Mouse (Mus musculus) bone marrow macrophage, adult 2 months (primary cell): ENCODE data around the gene Tsc22d2. TPM values are rescaled to one million over a fixed set of nuclear protein-coding genes. Genes with fewer than 3 reads are reported as not detected.
A peak's percentile ranks its signal among the peaks of the same experiment; 100 is the strongest.

Experiments used
- H3K27ac ChIP-seq: 2 replicates; pipeline ENCODE4 v1.5.1; 2012; ENCODE audit warnings: low read depth, low read length; ENCODE audit not compliant: insufficient read depth
- H3K4me1 ChIP-seq: 2 replicates; pipeline ENCODE4 v1.6.1; 2012; ENCODE audit warnings: low read length; ENCODE audit not compliant: control insufficient read depth, insufficient read depth
- H3K4me3 ChIP-seq: 2 replicates; pipeline ENCODE4 v1.5.1; 2012; ENCODE audit warnings: mild to moderate bottlenecking, low read length, moderate library complexity; ENCODE audit not compliant: insufficient read depth
- CTCF ChIP-seq: IDR thresholded peaks from 2 replicates; pipeline ENCODE4 v1.5.1; 2012; ENCODE audit warnings: low read depth, mild to moderate bottlenecking, low read length, moderate library complexity
- POLR2A ChIP-seq: IDR thresholded peaks from 2 replicates; pipeline ENCODE4 v1.6.1; 2012; ENCODE audit warnings: mild to moderate bottlenecking, low read depth, low read length, borderline replicate concordance
- polyA plus RNA-seq: library from polyadenylated mRNA; stranded (reverse); fragments of >200 nt; gene quantifications from 2 replicates; pipeline ENCODE4 v1.2.4, GENCODE M21; 2012; ENCODE audit not compliant: missing spikeins, insufficient read depth, insufficient read length

The Tsc22d2 gene
- polyA plus RNA-seq, 1 experiment, result 20.1 TPM

GRCm38 (mm10) chr3:58485883-58486282, 71.4 kb downstream of the Tsc22d2 start:
- no peak for TF ChIP-seq CTCF
- no peak for TF ChIP-seq POLR2A
- Histone ChIP-seq H3K4me3 (no peak overlapping the region), H3K27ac (no peak overlapping the region)

DNA sequence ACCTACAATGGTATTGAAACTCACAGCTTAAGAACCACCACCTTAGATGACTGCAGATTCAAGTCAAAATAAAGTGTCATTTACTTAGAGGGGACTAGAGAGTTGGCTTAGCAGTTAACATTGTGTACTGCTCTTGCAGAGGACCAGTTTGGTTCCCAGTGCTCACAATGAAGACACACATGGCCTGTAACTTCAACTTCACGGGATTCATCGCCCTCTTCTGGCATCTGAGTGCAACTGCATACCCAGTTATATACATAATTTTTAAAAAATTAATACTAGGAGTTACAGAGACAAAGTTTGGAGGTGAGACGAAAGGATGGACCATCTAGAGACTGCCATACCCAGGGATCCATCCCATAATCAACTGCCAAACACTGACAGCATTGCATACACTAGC, 72.6 kb downstream of the Tsc22d2 start:
- Histone ChIP-seq H3K4me1 (0 out of 2 replicates have a peak, but pooled peaks cover 2% of the 10 kb centered on the region), H3K4me3 (no peak overlapping the region), H3K27ac (no peak overlapping the region)
- TF ChIP-seq CTCF, result no peak
- TF ChIP-seq POLR2A, result no peak

More at GRCm38 (mm10) chr3:58485883-58486282, 71.4 kb downstream of the Tsc22d2 start:
- H3K4me1 ChIP-seq, result 0 out of 2 replicates have a peak, but pooled peaks cover 2% of the 10 kb centered on the region

DNA sequence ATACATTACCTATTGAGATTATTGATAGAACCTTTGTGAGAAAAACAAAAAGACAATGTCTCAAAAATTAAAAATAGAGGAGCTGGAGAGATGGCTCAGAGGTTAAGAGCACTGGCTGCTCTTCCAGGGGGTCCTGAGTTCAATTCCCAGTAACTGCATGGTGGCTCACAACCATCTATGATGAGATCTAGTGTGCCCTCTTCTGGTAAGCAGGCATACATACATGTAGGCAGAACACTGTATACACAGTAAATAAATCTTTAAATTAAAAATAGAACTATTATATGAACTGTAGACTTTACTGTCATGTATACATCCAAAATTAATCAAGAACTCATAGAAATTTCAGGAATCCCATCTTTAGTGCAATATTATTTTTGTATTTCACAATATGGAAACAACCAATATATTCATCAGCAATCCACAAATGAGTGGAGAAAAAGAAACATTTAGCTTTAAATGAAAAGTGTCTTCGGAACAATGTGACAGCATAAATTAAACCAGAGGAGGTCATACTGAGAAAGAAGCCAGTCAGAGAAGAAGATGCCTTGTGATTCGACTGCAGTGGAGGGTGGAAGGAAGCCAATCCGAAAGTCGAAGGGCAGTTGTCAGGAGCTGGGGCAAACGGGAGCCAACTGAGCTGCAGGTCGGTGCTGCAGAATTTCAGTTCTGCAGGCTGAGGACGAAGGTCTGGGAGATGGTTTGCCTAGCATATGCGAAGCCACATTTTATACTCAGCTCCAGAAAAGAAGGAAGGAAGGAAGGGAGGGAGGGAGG, 73.7 kb downstream of the Tsc22d2 start:
- TF ChIP-seq CTCF (no peak; the same call in 1 of the 2 replicates), POLR2A (no peak)
- Histone ChIP-seq H3K27ac (no peak overlapping the region), H3K4me1 (0 out of 2 replicates have a peak, but pooled peaks cover 2% of the 10 kb centered on the region), H3K4me3 (peak overlapping the region; percentile 30)

- H3K4me3 ChIP-seq, result no peak overlapping the region
- TF ChIP-seq CTCF (no peak), POLR2A (no peak)
- H3K4me1 ChIP-seq, result 0 out of 2 replicates have a peak, but pooled peaks cover 2% of the 10 kb centered on the region
- H3K27ac ChIP-seq, result no peak overlapping the region
Measured at GRCm38 (mm10) chr3:58490787-58491186, 76.3 kb downstream of the Tsc22d2 start.

DNA sequence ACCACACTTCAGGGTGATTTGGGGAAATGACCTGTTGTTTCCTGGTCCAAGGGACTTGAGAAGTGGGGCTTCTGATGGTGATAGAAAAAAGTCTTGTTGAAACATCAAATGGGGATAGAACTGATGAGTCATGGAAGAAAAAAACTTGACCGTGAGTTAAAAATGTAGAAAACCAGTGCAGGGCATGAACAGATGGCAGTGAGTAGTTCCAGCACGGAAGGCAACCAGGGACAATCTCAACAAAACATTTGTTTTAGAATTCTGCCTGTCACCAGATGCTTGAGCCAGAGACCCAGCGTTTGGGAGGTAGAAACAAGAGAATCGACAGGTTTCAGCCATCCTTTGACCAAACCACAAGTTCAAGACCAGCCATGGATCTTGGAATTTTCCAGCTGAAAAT, 79.1 kb downstream of the Tsc22d2 start:
- TF ChIP-seq POLR2A, result no peak
- no peak for TF ChIP-seq CTCF
- no peaks in the 10 kb centered on the region for H3K4me1 ChIP-seq
- no peak overlapping the region for H3K27ac ChIP-seq
- H3K4me3 ChIP-seq, result no peak overlapping the region

DNA sequence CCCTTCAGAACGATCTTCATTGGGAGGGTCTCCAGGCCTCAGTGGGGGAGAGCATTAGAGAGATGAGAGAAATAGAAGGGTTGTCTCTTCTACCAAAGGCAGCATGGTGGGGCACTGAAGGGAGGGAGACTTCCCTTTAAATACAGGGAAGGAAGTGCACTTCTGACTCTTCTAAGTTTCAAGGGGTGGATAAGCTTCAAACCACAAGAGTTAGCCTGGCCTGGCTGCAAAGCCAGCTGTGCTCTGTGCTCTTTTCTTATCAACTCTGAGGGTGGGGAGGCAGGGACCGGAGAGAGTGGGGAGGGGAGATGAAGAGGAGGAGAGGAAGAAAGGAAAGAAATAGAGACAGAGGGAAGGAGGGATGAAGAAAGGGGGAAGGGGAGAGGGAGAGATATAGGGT, 87.4 kb downstream of the Tsc22d2 start:
- H3K27ac ChIP-seq, result peak overlapping the region; percentile 84
- no peak overlapping the region for H3K4me3 ChIP-seq
- TF ChIP-seq CTCF, result no peak
- no peak for TF ChIP-seq POLR2A
- H3K4me1 ChIP-seq, result peaks cover 26% of the 10 kb centered on the region

- TF ChIP-seq POLR2A, result no peak
- TF ChIP-seq CTCF, result no peak
- Histone ChIP-seq H3K27ac (0 out of 2 replicates have a peak overlapping the region, but pooled peaks have one; percentile 6), H3K4me1 (peaks cover 32% of the 10 kb centered on the region), H3K4me3 (no peak overlapping the region)
Measured at GRCm38 (mm10) chr3:58503720-58504333, 89.3 kb downstream of the Tsc22d2 start.

- peaks cover 35% of the 10 kb centered on the region for H3K4me1 ChIP-seq
- no peak overlapping the region for H3K4me3 ChIP-seq
- H3K27ac ChIP-seq, result no peak overlapping the region
- TF ChIP-seq POLR2A, result no peak
- TF ChIP-seq CTCF, result no peak
Measured at GRCm38 (mm10) chr3:58504676-58505075, 90.2 kb downstream of the Tsc22d2 start.

- no peak for TF ChIP-seq CTCF
- no peak for TF ChIP-seq POLR2A
- H3K27ac ChIP-seq, result peak overlapping the region; percentile 91
- H3K4me1 ChIP-seq, result peaks cover 25% of the 10 kb centered on the region
- H3K4me3 ChIP-seq, result no peak overlapping the region
Measured at GRCm38 (mm10) chr3:58508020-58508750, 93.7 kb downstream of the Tsc22d2 start.
